Mouse (Mus musculus) Patski (cell line): ENCODE data around the gene Nuak2. TPM values are rescaled to one million over a fixed set of nuclear protein-coding genes. Genes with fewer than 3 reads are reported as not detected.

Experiments
- ATAC-seq: fragments of 100-300 bp; one replicate; pipeline ENCODE4 v1.8.0; 2021
- CTCF ChIA-PET: fragments of 350-600 bp; sonication (Branson Sonifier 250); formaldehyde crosslinking; loops from one replicate; lab custom pipeline; 2022; ENCODE audit warnings: inconsistent platforms; lab: Charles Lee
- POLR2A ChIA-PET: fragments of 350-600 bp; sonication (Branson Sonifier 250); formaldehyde crosslinking; loops from one replicate; lab custom pipeline; 2022; ENCODE audit warnings: antibody characterized with exemption, inconsistent platforms; lab: Charles Lee
- DNase-seq: peaks from one replicate; pipeline ENCODE4 v3.0.0-alpha.2; 2011; ENCODE audit warnings: low read depth, low spot score
- H3K27me3 ChIP-seq: fragments of 371-371 bp; one replicate; pipeline ENCODE4 v1.5.1; 2021
- CTCF ChIP-seq: fragments of 100-300 bp; IDR thresholded peaks from one replicate; pipeline ENCODE4 v1.5.1; 2021
- in situ Hi-C: fragments of 300-500 bp; cut with MboI; formaldehyde crosslinking; loops from 3 replicates; pipeline ENCODE4 v1.11.1; 2018; ENCODE audit warnings: low pct_unique_long_range_greater_than_20kb, mixed read lengths
- polyA plus RNA-seq: library from polyadenylated mRNA; unstranded; gene quantifications from one replicate; pipeline ENCODE4 v1.2.3, GENCODE M21; 2021

Nuak2 gene
- polyA plus RNA-seq, 1 experiment from 2014 or later = 110 TPM

- POLR2A ChIA-PET = no interaction called here
- CTCF ChIA-PET = interaction anchor here (6.9 kb wide), 1 partner anchor 14 kb away, joined by 75 read pairs; no protein-coding TSS in a partner anchor
- ATAC-seq (no peak), DNase-seq (no peak)
- H3K27me3 ChIP-seq = no peaks in the 10 kb centered on the region
- no peak for TF ChIP-seq CTCF
- in situ Hi-C loops = loop anchor here (5.0 kb wide), 1 partner anchor 39 kb away; no protein-coding TSS in a partner anchor
These were observed 35.1 kb downstream of the Nuak2 start for GRCm38 (mm10) chr1:132351058-132351457.

GRCm38 (mm10) chr1:132353389-132353788 is 37.5 kb downstream of the Nuak2 start:
- ATAC-seq = peak; percentile 31
- TF ChIP-seq CTCF = no peak
- in situ Hi-C loops = loop anchor here (5.0 kb wide), 1 partner anchor 41 kb away; no protein-coding TSS in a partner anchor
- POLR2A ChIA-PET = interaction anchor here (1.8 to 6.6 kb wide), 5 partner anchors 19 to 61 kb away, joined by 5 to 83 read pairs (median 46); partner anchors contain the start of gene Nuak2
- no peak for DNase-seq
- CTCF ChIA-PET = interaction anchor here (1.7 to 6.9 kb wide), 5 partner anchors 16 to 40 kb away, joined by 5 to 112 read pairs (median 32); partner anchors contain the start of gene Nuak2
- no peaks in the 10 kb centered on the region for H3K27me3 ChIP-seq

- TF ChIP-seq CTCF = no peak
- no peak for ATAC-seq
- no peaks in the 10 kb centered on the region for H3K27me3 ChIP-seq
- ChIA-PET CTCF (interaction anchor here (0.8 to 6.9 kb wide), 9 partner anchors 17 to 197 kb away, joined by 3 to 112 read pairs (median 32); partner anchors contain the start of gene Nuak2), POLR2A (interaction anchor here (0.8 to 6.6 kb wide), 9 partner anchors 15 to 62 kb away, joined by 3 to 83 read pairs (median 7); partner anchors contain the start of genes Klhdc8a and Nuak2)
- in situ Hi-C loops = loop anchor here (5.0 kb wide), 1 partner anchor 42 kb away; no protein-coding TSS in a partner anchor
- no peak for DNase-seq
These were observed 38.3 kb downstream of the Nuak2 start for GRCm38 (mm10) chr1:132354234-132354633.

GRCm38 (mm10) chr1:132355162-132355601 is 39.3 kb downstream of the Nuak2 start:
- in situ Hi-C loops = loop anchor here (5.0 kb wide), 1 partner anchor 198 kb away; no protein-coding TSS in a partner anchor
- ChIA-PET CTCF (interaction anchor here (0.8 to 6.9 kb wide), 24 partner anchors 8 to 233 kb away, joined by 3 to 112 read pairs (median 6); partner anchors contain the start of gene Nuak2), POLR2A (interaction anchor here (0.6 to 6.6 kb wide), 18 partner anchors 12 to 197 kb away, joined by 3 to 83 read pairs (median 6); partner anchors contain the start of genes Klhdc8a and Nuak2)
- ATAC-seq (peak; percentile 76), DNase-seq (peak; percentile 86)
- no peaks in the 10 kb centered on the region for H3K27me3 ChIP-seq
- TF ChIP-seq CTCF = no peak

GRCm38 (mm10) chr1:132355841-132356242 is 39.9 kb downstream of the Nuak2 start:
- in situ Hi-C loops = loop anchor here (5.0 kb wide), 1 partner anchor 199 kb away; no protein-coding TSS in a partner anchor
- CTCF ChIA-PET = interaction anchor here (0.8 to 6.9 kb wide), 25 partner anchors 9 to 234 kb away, joined by 3 to 112 read pairs (median 6); partner anchors contain the start of gene Nuak2
- no peaks in the 10 kb centered on the region for H3K27me3 ChIP-seq
- TF ChIP-seq CTCF = no peak
- POLR2A ChIA-PET = interaction anchor here (0.6 to 6.6 kb wide), 17 partner anchors 13 to 235 kb away, joined by 3 to 83 read pairs (median 7); partner anchors contain the start of genes Klhdc8a and Nuak2
- peak; percentile 89 for DNase-seq
- ATAC-seq = peak; percentile 14

GRCm38 (mm10) chr1:132356841-132357240 is 40.9 kb downstream of the Nuak2 start:
- in situ Hi-C loops = loop anchor here (5.0 kb wide), 1 partner anchor 200 kb away; no protein-coding TSS in a partner anchor
- ChIA-PET POLR2A (interaction anchor here (1.7 to 6.6 kb wide), 2 partner anchors 30 to 38 kb away, joined by 5 to 83 read pairs; partner anchors contain the start of gene Nuak2), CTCF (interaction anchor here (0.8 to 6.9 kb wide), 10 partner anchors 20 to 235 kb away, joined by 3 to 112 read pairs (median 10); partner anchors contain the start of gene Nuak2)
- DNase-seq (no peak), ATAC-seq (no peak)
- TF ChIP-seq CTCF = no peak
- H3K27me3 ChIP-seq = no peaks in the 10 kb centered on the region

- in situ Hi-C loops = loop anchor here (10.0 kb wide), 2 partner anchors 123 to 233 kb away; no protein-coding TSS in a partner anchor
- no peak for ATAC-seq
- no peak for TF ChIP-seq CTCF
- DNase-seq = no peak
- no peaks in the 10 kb centered on the region for H3K27me3 ChIP-seq
- ChIA-PET CTCF (no interaction called here), POLR2A (no interaction called here)
These were observed 46.0 kb downstream of the Nuak2 start for GRCm38 (mm10) chr1:132361959-132362358.

GRCm38 (mm10) chr1:132364388-132364787 is 48.5 kb downstream of the Nuak2 start:
- H3K27me3 ChIP-seq = no peaks in the 10 kb centered on the region
- DNase-seq (no peak), ATAC-seq (peak; percentile 37)
- in situ Hi-C loops = loop anchor here (10.0 kb wide), 2 partner anchors 120 to 230 kb away; no protein-coding TSS in a partner anchor
- CTCF ChIA-PET = interaction anchor here (1.0 to 1.2 kb wide), 2 partner anchors 52 to 156 kb away, joined by 3 read pairs; no protein-coding TSS in a partner anchor
- POLR2A ChIA-PET = no interaction called here
- TF ChIP-seq CTCF = no peak

GRCm38 (mm10) chr1:132364896-132365557 is 49.1 kb downstream of the Nuak2 start:
- DNase-seq = no peak
- in situ Hi-C loops = loop anchor here (5.0 to 10.0 kb wide), 3 partner anchors 57 to 230 kb away; no protein-coding TSS in a partner anchor
- ChIA-PET CTCF (interaction anchor here (1.0 to 1.5 kb wide), 4 partner anchors 52 to 155 kb away, joined by 3 to 4 read pairs (median 3); no protein-coding TSS in a partner anchor), POLR2A (interaction anchor here (1.7 kb wide), 1 partner anchor 48 kb away, joined by 3 read pairs; no protein-coding TSS in a partner anchor)
- no peaks in the 10 kb centered on the region for H3K27me3 ChIP-seq
- ATAC-seq = no peak
- no peak for TF ChIP-seq CTCF
